Mouse (Mus musculus): ENCODE results near the gene Mical3.

- TF ChIP-seq POLR2A (IDR thresholded peaks at IDR 0.05; ENCODE audit: insufficient read depth, low read depth, low read length) = no peak
- no peak for TF ChIP-seq CTCF (IDR thresholded peaks at IDR 0.05)
Measured at GRCm38 (mm10) chr6:121142298-121142697, 11.5 kb upstream of the Mical3 start.
